Mouse (Mus musculus) cerebellum, postnatal 14 days (tissue): ENCODE data around the gene Mtx1.
"Not testable (repeated sequence)": the region's sequence is repeated elsewhere in the genome, so short reads cannot be mapped to it uniquely, and the experiment has no call there.

Experiments
- DNase-seq, 2 experiments: peaks; one replicate each; pipeline ENCODE4 v3.0.0; 2021; ENCODE audit warnings: mixed read lengths in 2 of 2

Mtx1 gene

GRCm38 (mm10) chr3:89238494-89238893 is 11.6 kb upstream of the Mtx1 start:
- DNase-seq, result no peak

- DNase-seq, result no peak
These were observed 10.8 kb upstream of the Mtx1 start for GRCm38 (mm10) chr3:89237682-89238081.

GRCm38 (mm10) chr3:89236516-89236915 is 9.6 kb upstream of the Mtx1 start:
- no peak for DNase-seq

- DNase-seq, result no peak
These were observed 6.7 kb upstream of the Mtx1 start for GRCm38 (mm10) chr3:89233562-89234110.

GRCm38 (mm10) chr3:89232614-89233013 is 5.7 kb upstream of the Mtx1 start:
- DNase-seq, result no peak

GRCm38 (mm10) chr3:89231772-89232275 is 4.9 kb upstream of the Mtx1 start:
- peak in 1 of 2 experiments; percentile 60 for DNase-seq

GRCm38 (mm10) chr3:89231345-89231744 is 4.5 kb upstream of the Mtx1 start:
- DNase-seq, result no peak

- no peak for DNase-seq
These were observed 3.7 kb upstream of the Mtx1 start for GRCm38 (mm10) chr3:89230561-89230960.

GRCm38 (mm10) chr3:89229276-89229675 is 2.4 kb upstream of the Mtx1 start:
- no peak for DNase-seq

- no peak for DNase-seq
These were observed 1.9 kb upstream of the Mtx1 start, which contains the start of gene Muc1 for GRCm38 (mm10) chr3:89228836-89229235. TSS of gene Muc1 (plus strand) at chr3:89229057.

- peak; percentile 93 to 95 for DNase-seq
These were observed 1.3 kb upstream of the Mtx1 start for GRCm38 (mm10) chr3:89228180-89228549.

- peak; percentile 57 to 70 for DNase-seq
These were observed 655 bp upstream of the Mtx1 start for GRCm38 (mm10) chr3:89227307-89228179.

GRCm38 (mm10) chr3:89226361-89226760 is 527 bp downstream of the Mtx1 start:
- no peak for DNase-seq

GRCm38 (mm10) chr3:89225918-89226317 is 970 bp downstream of the Mtx1 start:
- DNase-seq, result no peak

GRCm38 (mm10) chr3:89225321-89225815 is 1.5 kb downstream of the Mtx1 start:
- DNase-seq, result no peak

- DNase-seq, result no peak
These were observed 2.1 kb downstream of the Mtx1 start for GRCm38 (mm10) chr3:89224796-89225195.

GRCm38 (mm10) chr3:89221167-89221566 is 5.7 kb downstream of the Mtx1 start:
- DNase-seq, result no peak

- no peak for DNase-seq
These were observed 7.3 kb downstream of the Mtx1 start for GRCm38 (mm10) chr3:89219546-89219945.

- DNase-seq, result no peak
These were observed 8.6 kb downstream of the Mtx1 start for GRCm38 (mm10) chr3:89218271-89218670.

- DNase-seq, result not testable (repeated sequence)
These were observed 10.5 kb downstream of the Mtx1 start for GRCm38 (mm10) chr3:89216407-89216806.

- peak; percentile 92 to 94 for DNase-seq
These were observed 11.0 kb downstream of the Mtx1 start for GRCm38 (mm10) chr3:89215853-89216252.

GRCm38 (mm10) chr3:89214681-89215411 is 12.0 kb downstream of the Mtx1 start, which contains the start of gene Thbs3:
TSS of gene Thbs3 (plus strand) at chr3:89215180.
- no peak for DNase-seq
